Mouse (Mus musculus): ENCODE measurements around the gene Gm8251.

GRCm38 (mm10) chr1:44042555-44042915 lies 19.2 kb downstream of the Gm8251 start:
- no peak for TF ChIP-seq CTCF (IDR thresholded peaks at IDR 0.05; ENCODE audit: control insufficient read depth, insufficient read depth, low read length)
- TF ChIP-seq POLR2A (IDR thresholded peaks at IDR 0.05; ENCODE audit: borderline replicate concordance, control insufficient read depth, low read depth, low read length), result no peak

All from bone marrow, adult 2 months (tissue).